Mouse (Mus musculus) kidney, embryonic 14.5 days (tissue): ENCODE measurements at regions not wholly inside any gene's neighbourhood (a gene's known extent, or its start where the extent isn't known, plus 50 kb on each side); places are given as distances from the start of the nearest gene placed in this dataset.

ENCODE experiments used
- ATAC-seq: fragments of 200-750 bp; cut with Nextera tagmentation; 2 replicates; pipeline ENCODE4 v1.8.0; 2017; ENCODE audit warnings: moderate number of reproducible peaks, mild to moderate bottlenecking, moderate TSS enrichment, moderate library complexity; ENCODE audit not compliant: low FRiP score, low TSS enrichment
- H3K27ac ChIP-seq: fragments of 300-500 bp; sonication (generic); 2 replicates; pipeline ENCODE4 v1.5.1; 2014; ENCODE audit warnings: low read depth, mild to moderate bottlenecking, low read length, moderate library complexity, mixed read lengths
- H3K27me3 ChIP-seq: fragments of 300-500 bp; sonication (generic); 2 replicates; pipeline ENCODE4 v1.6.1; 2014; ENCODE audit warnings: mild to moderate bottlenecking, low read length; ENCODE audit not compliant: control insufficient read depth, insufficient read depth
- H3K36me3 ChIP-seq: fragments of 300-500 bp; sonication (generic); 2 replicates; pipeline ENCODE4 v1.6.1; 2014; ENCODE audit warnings: low read length, mixed read lengths; ENCODE audit not compliant: control insufficient read depth, insufficient read depth
- H3K4me1 ChIP-seq: fragments of 300-500 bp; sonication (generic); 2 replicates; pipeline ENCODE4 v1.6.1; 2014; ENCODE audit warnings: low read length, mixed read lengths; ENCODE audit not compliant: control insufficient read depth, insufficient read depth
- H3K4me2 ChIP-seq: fragments of 300-500 bp; sonication (generic); replicated peaks from 2 replicates; pipeline ENCODE4 v1.6.1; 2014; ENCODE audit warnings: low read depth, mild to moderate bottlenecking, low read length
- H3K4me3 ChIP-seq: fragments of 300-500 bp; sonication (generic); 2 replicates; pipeline ENCODE4 v1.5.1; 2014; ENCODE audit warnings: mild to moderate bottlenecking, low read length
- H3K9ac ChIP-seq: fragments of 300-500 bp; sonication (generic); 2 replicates; pipeline ENCODE4 v1.6.1; 2014; ENCODE audit warnings: low read depth, mild to moderate bottlenecking, low read length, moderate library complexity
- H3K9me3 ChIP-seq: fragments of 300-500 bp; sonication (generic); 2 replicates; pipeline ENCODE4 v1.6.1; 2016; ENCODE audit warnings: low read length; ENCODE audit not compliant: control insufficient read depth
- WGBS: fragments of 180-500 bp; shearing (Covaris S2); extraction: QIAGEN DNeasy Blood & Tissue Kit; methylation state at CpG from one replicate; pipeline ENCODE4 v1.1.7; 2014; 5-methylcytosine and 5-hydroxymethylcytosine counted together

DNA sequence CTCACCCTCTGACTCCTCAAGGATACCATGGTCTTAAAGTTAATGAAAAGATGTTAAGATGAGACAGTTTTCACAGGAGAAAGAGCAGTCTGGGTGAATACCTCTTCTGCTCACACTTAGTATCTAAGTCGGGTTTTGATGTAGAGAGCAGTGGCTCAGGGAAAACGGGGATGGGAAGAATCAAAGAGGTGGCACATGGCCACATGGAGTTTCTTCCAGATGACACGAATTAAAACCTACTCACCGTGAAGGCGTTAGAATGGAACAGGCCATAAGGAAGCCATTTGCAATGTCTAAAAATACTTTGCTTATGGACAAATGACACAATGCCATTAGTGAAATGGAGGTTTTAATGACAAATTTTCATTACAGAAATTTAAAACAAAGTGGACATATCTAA is 50.1 kb upstream of the Tram1l1 start:
- Histone ChIP-seq H3K27ac (no peak overlapping the region), H3K9ac (no peak overlapping the region), H3K4me1 (no peaks in the 10 kb centered on the region), H3K36me3 (no peaks in the 10 kb centered on the region), H3K4me2 (no peak overlapping the region), H3K27me3 (no peaks in the 10 kb centered on the region), H3K9me3 (no peaks in the 10 kb centered on the region), H3K4me3 (no peak overlapping the region)
- ATAC-seq, result no peak
- 76% methylated on average over 5 of the region's 5 CpGs for WGBS
